Mouse (Mus musculus): ENCODE data around the gene Ttll13. TPM values are rescaled to one million over a fixed set of nuclear protein-coding genes. Genes with fewer than 3 reads are reported as not detected.
A peak's percentile ranks its signal among the peaks of the same experiment; 100 is the strongest.

The Ttll13 gene
- polyA plus RNA-seq, 1 experiment from 2014 or later: 2.1 TPM

DNA sequence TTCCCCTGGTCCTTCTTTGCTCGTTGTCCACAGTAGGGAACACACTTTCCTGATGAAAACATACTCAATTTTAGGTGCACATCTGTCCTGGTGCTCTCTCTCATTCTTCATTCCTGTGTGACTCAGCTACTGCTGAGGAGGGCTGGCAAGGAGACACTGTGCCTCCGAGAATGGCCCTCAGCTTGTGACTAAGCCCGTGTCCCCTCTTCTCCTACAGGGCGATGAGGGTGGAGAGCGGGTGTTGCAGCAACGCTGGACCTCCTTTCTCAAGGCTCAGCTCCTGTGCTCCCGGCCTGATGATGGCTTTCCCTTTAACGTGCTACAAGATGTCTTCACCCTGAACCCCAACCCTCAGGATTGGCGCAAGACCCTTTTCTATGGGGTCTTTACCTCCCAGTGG lies 27.5 kb upstream of the Ttll13 start:
- no peak overlapping the region for H3K4me2 ChIP-seq
- no peaks in the 10 kb centered on the region for H3K27me3 ChIP-seq
- no peaks in the 10 kb centered on the region for H3K9me3 ChIP-seq
- peaks cover 86% of the 10 kb centered on the region for H3K36me3 ChIP-seq
- H3K27ac ChIP-seq: no peak overlapping the region
- H3K9ac ChIP-seq: no peak overlapping the region
- no peak overlapping the region for H3K4me3 ChIP-seq
- no peak for ATAC-seq (ENCODE audit: low FRiP score)
- peaks cover 10% of the 10 kb centered on the region for H3K4me1 ChIP-seq (replicated peaks)
- 94% methylated on average over 9 of the region's 9 CpGs for WGBS

- no peak overlapping the region for H3K4me3 ChIP-seq
- no peak overlapping the region for H3K27ac ChIP-seq
- peaks cover 6% of the 10 kb centered on the region for H3K4me1 ChIP-seq (replicated peaks)
- no peak overlapping the region for H3K4me2 ChIP-seq
- WGBS: 95% methylated on average over 9 of the region's 9 CpGs
- H3K36me3 ChIP-seq: peaks cover 93% of the 10 kb centered on the region
- H3K27me3 ChIP-seq: no peaks in the 10 kb centered on the region
- H3K9ac ChIP-seq: no peak overlapping the region
- no peak for ATAC-seq (ENCODE audit: low FRiP score)
- no peaks in the 10 kb centered on the region for H3K9me3 ChIP-seq
These were observed 25.9 kb upstream of the Ttll13 start for GRCm38 (mm10) chr7:80220237-80220797.

DNA sequence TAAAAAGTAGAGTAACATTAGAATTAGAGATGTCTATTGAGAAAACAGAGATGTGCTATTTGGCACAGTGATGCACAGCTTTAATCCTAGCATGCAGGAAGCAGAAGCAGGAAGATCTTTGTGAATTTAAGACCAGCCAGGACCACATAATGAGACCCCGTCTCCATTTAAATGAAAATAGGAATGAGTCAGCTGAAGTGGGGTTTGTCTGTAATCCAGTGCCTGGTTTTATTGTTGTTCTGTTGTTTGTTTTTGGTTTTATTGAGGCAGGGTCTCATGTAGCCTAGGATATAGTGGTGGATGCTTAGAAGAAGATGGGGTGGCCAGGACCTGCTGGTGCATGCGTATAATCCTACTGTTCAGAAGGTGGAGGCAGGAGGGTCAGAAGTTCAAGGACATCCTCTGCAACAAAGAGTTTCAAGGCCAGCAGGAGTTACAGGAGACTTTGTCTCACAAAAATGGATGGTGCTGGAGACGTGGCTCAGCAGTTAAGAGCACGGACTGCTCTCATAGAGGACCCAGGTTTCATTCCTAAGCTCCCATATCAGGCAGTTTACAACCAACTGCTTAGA lies 24.9 kb upstream of the Ttll13 start:
- Histone ChIP-seq H3K36me3 (peaks cover 91% of the 10 kb centered on the region), H3K9ac (no peak overlapping the region), H3K27ac (no peak overlapping the region), H3K9me3 (no peaks in the 10 kb centered on the region), H3K4me1 (replicated peaks) (no peaks in the 10 kb centered on the region), H3K27me3 (no peaks in the 10 kb centered on the region), H3K4me3 (no peak overlapping the region), H3K4me2 (no peak overlapping the region)
- ATAC-seq (ENCODE audit: low FRiP score): no peak
- 81% methylated on average over 4 of the region's 4 CpGs for WGBS

DNA sequence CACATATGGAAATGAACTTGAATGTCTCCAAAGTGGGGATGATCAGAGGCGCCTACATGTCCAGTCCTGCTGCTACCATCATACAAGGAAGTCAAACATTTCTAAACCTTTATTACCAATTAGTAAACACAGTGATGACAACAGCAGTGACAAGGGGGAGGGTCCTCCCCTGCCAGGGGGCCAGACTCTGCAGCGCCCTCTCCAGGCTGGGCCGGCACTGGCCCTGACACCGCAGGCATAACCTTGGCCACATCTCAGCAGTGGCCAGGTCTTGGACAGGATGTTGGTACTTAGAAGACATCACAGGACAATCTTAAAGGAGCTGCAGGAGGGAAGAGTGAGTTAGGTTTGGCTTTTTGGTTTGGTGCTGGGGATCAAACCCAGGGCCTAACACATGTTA lies 19.1 kb upstream of the Ttll13 start:
- peaks cover 55% of the 10 kb centered on the region for H3K36me3 ChIP-seq
- H3K4me1 ChIP-seq (replicated peaks): peaks cover 14% of the 10 kb centered on the region
- peaks cover 10% of the 10 kb centered on the region for H3K27me3 ChIP-seq
- H3K4me3 ChIP-seq: no peak overlapping the region
- H3K9ac ChIP-seq: no peak overlapping the region
- no peak for ATAC-seq (ENCODE audit: low FRiP score)
- no peak overlapping the region for H3K27ac ChIP-seq
- no peaks in the 10 kb centered on the region for H3K9me3 ChIP-seq
- WGBS: 94% methylated on average over 4 of the region's 4 CpGs
- no peak overlapping the region for H3K4me2 ChIP-seq

DNA sequence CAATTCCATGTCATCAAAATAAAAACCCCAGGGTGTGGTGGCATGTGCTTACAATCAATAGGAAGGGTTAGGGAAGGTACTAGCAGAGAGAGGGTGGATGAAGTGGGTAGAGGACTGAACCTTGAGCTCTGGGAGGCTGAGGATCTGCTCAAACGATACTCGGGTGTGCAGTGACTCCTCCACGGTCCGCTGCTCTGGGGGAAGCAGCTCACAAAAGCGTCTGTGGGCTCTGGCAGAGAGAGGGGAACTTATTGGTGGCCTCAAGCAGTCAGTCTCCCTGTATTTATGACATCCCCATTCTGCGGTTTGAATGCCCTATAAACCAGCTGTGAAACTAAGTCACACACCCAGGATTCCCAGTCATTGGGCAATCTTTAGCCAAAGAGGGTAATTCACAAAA lies 16.0 kb upstream of the Ttll13 start:
- H3K4me1 ChIP-seq (replicated peaks): peaks cover 33% of the 10 kb centered on the region
- ATAC-seq (ENCODE audit: low FRiP score): no peak
- no peak overlapping the region for H3K27ac ChIP-seq
- no peak overlapping the region for H3K4me3 ChIP-seq
- H3K9me3 ChIP-seq: no peaks in the 10 kb centered on the region
- H3K9ac ChIP-seq: no peak overlapping the region
- peaks cover 10% of the 10 kb centered on the region for H3K27me3 ChIP-seq
- 63% methylated on average over 6 of the region's 6 CpGs for WGBS
- H3K4me2 ChIP-seq: no peak overlapping the region
- peaks cover 31% of the 10 kb centered on the region for H3K36me3 ChIP-seq

- Histone ChIP-seq H3K27ac (peak overlapping the region; percentile 52; the same call in 1 of the 2 replicates), H3K27me3 (peaks cover 10% of the 10 kb centered on the region), H3K36me3 (peaks cover 15% of the 10 kb centered on the region), H3K4me1 (replicated peaks) (peaks cover 37% of the 10 kb centered on the region), H3K9ac (peak overlapping the region; percentile 70), H3K4me3 (peak overlapping the region; percentile 66), H3K9me3 (no peaks in the 10 kb centered on the region), H3K4me2 (peak overlapping the region; percentile 89)
- 1% methylated on average over 29 of the region's 29 CpGs for WGBS
- ATAC-seq (ENCODE audit: low FRiP score): peak; percentile 33
These were observed 14.1 kb upstream of the Ttll13 start for GRCm38 (mm10) chr7:80231971-80232488.

DNA sequence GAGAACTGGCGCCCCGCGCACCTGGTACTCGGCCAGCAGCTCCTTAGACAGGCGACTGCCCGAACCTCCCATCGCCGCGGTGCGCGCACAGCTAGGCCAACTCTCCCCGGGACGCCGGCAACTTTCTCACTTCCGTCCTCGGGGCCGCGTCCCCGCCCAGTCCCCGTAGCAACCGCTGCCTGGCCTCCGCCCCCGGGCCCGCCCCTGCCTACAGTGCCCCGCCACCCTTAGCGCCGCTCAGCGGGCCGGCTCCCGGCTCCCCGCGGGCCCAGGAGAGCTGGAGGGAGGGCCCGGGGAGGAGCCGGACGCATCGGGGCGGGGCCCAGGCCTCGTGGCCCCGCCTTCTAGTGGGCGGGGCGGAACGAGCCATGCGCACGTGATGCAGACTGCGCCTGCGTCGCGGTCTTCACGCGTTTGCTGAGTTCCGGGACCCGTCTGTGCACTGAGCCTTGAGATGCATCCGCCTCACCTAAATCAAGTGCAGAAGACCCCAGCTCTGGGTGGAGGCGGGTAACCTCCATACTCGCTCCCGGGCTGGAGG lies 13.6 kb upstream of the Ttll13 start, which contains the start of the genes Cib1 and Gdpgp1:
TSS of gene Cib1 (minus strand) at position 325 of the 541 bp plus-strand sequence.
TSS of gene Gdpgp1 (plus strand) at position 377 of the 541 bp plus-strand sequence.
- Histone ChIP-seq H3K9ac (peak within 1 kb of the TSS; percentile 78), H3K27ac (peak within 1 kb of the TSS; percentile 70), H3K36me3 (peaks cover 9% of the 10 kb centered on the region; the same call in 1 of the 2 replicates), H3K4me3 (peak within 1 kb of the TSS; percentile 66), H3K27me3 (peaks cover 10% of the 10 kb centered on the region), H3K4me1 (replicated peaks) (peaks cover 37% of the 10 kb centered on the region), H3K4me2 (peak within 1 kb of the TSS; percentile 89), H3K9me3 (no peaks in the 10 kb centered on the region)
- under 1% methylated on average over 55 of the region's 56 CpGs for WGBS
- peak; percentile 96 for ATAC-seq (ENCODE audit: low FRiP score)

GRCm38 (mm10) chr7:80233799-80234198 lies 12.4 kb upstream of the Ttll13 start:
- Histone ChIP-seq H3K9me3 (no peaks in the 10 kb centered on the region), H3K9ac (peak overlapping the region; percentile 78; the same call in 1 of the 2 replicates), H3K4me1 (replicated peaks) (peaks cover 37% of the 10 kb centered on the region), H3K4me2 (peak overlapping the region; percentile 89), H3K36me3 (peaks cover 9% of the 10 kb centered on the region), H3K27me3 (peaks cover 10% of the 10 kb centered on the region), H3K4me3 (peak overlapping the region; percentile 66), H3K27ac (no peak overlapping the region)
- WGBS: 73% methylated on average over 9 of the region's 9 CpGs
- ATAC-seq (ENCODE audit: low FRiP score): no peak

DNA sequence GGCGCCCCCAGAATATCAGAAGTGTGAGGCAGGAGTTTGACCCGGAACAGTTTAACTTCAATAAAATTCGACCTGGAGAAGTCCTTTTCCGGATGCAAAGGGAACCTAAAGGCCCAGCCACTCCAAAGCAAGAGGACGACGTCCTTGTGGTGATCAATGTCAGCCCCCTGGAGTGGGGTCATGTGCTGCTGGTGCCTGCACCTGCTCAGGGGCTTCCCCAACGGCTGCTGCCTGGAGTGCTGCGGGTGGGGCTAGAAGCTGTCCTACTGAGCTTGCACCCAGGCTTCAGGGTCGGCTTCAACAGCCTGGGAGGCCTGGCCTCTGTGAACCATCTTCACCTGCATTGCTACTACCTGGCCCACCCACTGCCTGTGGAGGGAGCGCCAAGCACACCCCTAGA lies 7.6 kb upstream of the Ttll13 start:
- 90% methylated on average over 10 of the region's 10 CpGs for WGBS
- no peak overlapping the region for H3K9ac ChIP-seq
- H3K4me3 ChIP-seq: no peak overlapping the region
- H3K9me3 ChIP-seq: no peaks in the 10 kb centered on the region
- no peak for ATAC-seq (ENCODE audit: low FRiP score)
- H3K4me2 ChIP-seq: no peak overlapping the region
- H3K27me3 ChIP-seq: no peaks in the 10 kb centered on the region
- H3K27ac ChIP-seq: no peak overlapping the region
- H3K4me1 ChIP-seq (replicated peaks): peaks cover 15% of the 10 kb centered on the region
- H3K36me3 ChIP-seq: peaks cover 32% of the 10 kb centered on the region

DNA sequence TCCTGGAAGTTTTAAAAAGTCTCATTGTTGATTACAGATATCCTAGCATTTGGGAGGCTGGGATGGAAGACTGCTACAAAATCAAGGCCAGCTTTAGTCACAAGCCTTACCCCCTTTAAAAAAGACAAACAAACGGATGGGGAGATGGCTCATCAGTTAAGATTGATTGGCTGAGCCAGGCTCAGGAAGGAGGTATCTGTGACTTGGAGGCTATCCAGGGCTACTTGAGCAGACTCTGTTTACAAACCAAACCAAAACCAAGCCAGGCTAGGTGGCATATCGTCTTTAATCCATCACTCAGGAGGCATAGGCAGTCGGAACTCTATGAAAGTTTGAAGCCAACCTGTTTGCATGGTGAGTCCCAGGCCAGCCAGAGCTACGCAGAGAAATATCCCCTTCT lies 4.5 kb upstream of the Ttll13 start:
- WGBS: 89% methylated on average over 4 of the region's 4 CpGs
- no peaks in the 10 kb centered on the region for H3K9me3 ChIP-seq
- ATAC-seq (ENCODE audit: low FRiP score): no peak
- H3K4me1 ChIP-seq (replicated peaks): no peaks in the 10 kb centered on the region
- H3K27ac ChIP-seq: no peak overlapping the region
- no peak overlapping the region for H3K9ac ChIP-seq
- no peaks in the 10 kb centered on the region for H3K27me3 ChIP-seq
- no peak overlapping the region for H3K4me3 ChIP-seq
- peaks cover 32% of the 10 kb centered on the region for H3K36me3 ChIP-seq
- no peak overlapping the region for H3K4me2 ChIP-seq

DNA sequence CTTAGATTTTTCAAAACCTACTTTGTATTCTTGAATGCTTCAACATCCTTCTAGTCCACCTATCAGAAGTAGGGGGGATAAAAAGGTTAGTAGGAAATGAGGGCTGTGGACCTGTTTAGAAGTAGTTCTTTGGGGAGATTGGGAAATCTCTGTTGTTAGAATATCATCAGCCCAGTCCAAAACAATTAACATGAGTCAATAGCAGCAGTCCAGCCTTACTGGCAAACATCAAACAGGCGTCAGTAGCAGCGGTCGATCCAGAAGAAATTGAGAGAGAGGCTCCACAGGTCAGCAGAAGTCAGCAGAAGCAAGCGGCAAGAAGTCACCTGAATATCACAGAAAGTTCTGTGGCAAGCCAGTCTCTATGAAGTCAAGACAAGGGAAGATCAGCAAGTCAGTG lies 1.3 kb upstream of the Ttll13 start:
- Histone ChIP-seq H3K27me3 (no peaks in the 10 kb centered on the region), H3K4me2 (no peak overlapping the region), H3K4me3 (no peak overlapping the region), H3K9ac (no peak overlapping the region), H3K36me3 (peaks cover 15% of the 10 kb centered on the region), H3K27ac (no peak overlapping the region), H3K9me3 (no peaks in the 10 kb centered on the region), H3K4me1 (replicated peaks) (no peaks in the 10 kb centered on the region)
- 93% methylated on average over 4 of the region's 4 CpGs for WGBS
- ATAC-seq (ENCODE audit: low FRiP score): no peak

- H3K4me2 ChIP-seq: peak overlapping the region; percentile 53
- H3K36me3 ChIP-seq: no peaks in the 10 kb centered on the region
- 0 out of 2 replicates have a peak, but pooled peaks cover 9% of the 10 kb centered on the region for H3K27me3 ChIP-seq
- H3K27ac ChIP-seq: peak overlapping the region; percentile 94
- 0 out of 2 replicates have a peak, but pooled peaks have one; percentile 7 for ATAC-seq (ENCODE audit: low FRiP score)
- 68% methylated on average over 7 of the region's 7 CpGs for WGBS
- no peaks in the 10 kb centered on the region for H3K4me1 ChIP-seq (replicated peaks)
- H3K4me3 ChIP-seq: peak overlapping the region; percentile 57
- H3K9me3 ChIP-seq: no peaks in the 10 kb centered on the region
- peak overlapping the region; percentile 76; the same call in 1 of the 2 replicates for H3K9ac ChIP-seq
These were observed 683 bp downstream of the Ttll13 start for GRCm38 (mm10) chr7:80246859-80247258.

All from hindbrain, embryonic 13.5 days (tissue).